Mouse (Mus musculus): ENCODE results near the gene Aqp8. TPM values are rescaled to one million over a fixed set of nuclear protein-coding genes. Genes with fewer than 3 reads are reported as not detected.

The Aqp8 gene
- polyA plus RNA-seq, 1 experiment = not detected

DNA sequence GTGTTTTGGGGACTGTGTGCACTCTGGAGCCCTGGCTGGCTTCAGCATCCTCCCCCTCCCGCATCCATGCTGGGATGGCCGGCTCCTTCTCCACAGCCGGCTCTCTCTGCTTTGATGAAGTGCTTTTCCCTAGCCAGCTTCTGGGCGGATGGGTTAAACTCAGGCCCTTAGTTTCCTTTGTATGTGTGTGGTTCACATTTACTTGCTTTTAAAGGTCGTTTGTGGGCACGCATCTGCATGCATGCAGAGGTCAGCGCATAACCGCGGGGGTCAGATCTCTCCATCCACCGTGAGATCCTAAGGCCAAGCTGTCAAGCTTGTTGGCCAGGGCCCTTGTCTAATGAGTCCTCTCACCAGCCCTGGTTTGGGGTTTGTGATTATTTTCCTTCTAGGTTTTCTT is 12.4 kb upstream of the Aqp8 start:
- DNase-seq (ENCODE audit: low read depth) = no peak

DNA sequence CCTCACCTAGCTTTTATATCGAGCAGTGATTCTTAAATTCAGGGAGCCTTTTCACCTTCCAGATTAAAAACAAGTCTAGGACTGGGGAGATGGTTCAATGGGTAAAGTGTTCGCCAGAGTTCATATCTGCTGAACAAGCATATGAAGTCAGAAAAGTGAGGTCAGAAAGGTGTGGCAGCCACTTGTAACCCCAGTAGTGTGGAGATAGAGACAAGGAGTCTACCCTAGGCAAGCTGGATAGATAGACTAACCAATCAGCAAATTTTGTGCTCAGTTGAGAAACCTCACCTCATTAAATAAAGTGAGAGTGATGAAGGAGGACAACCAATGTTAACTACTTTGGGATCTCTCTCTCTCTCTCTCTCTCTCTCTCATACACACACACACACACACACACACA is 11.6 kb upstream of the Aqp8 start:
- DNase-seq (ENCODE audit: low read depth) = no peak
- TF ChIP-seq POLR2A (IDR thresholded peaks at IDR 0.05; ENCODE audit: borderline replicate concordance, extremely low read depth, insufficient read depth, insufficient read length, poor library complexity, severe bottlenecking) (no peak), CTCF (IDR thresholded peaks at IDR 0.05; ENCODE audit: borderline replicate concordance, extremely low read depth, insufficient read depth, insufficient read length) (no peak)

More for the DNA sequence above, 12.4 kb upstream of the Aqp8 start:
- TF ChIP-seq POLR2A (IDR thresholded peaks at IDR 0.05; ENCODE audit: borderline replicate concordance, extremely low read depth, insufficient read depth, insufficient read length, poor library complexity, severe bottlenecking) (no peak), CTCF (IDR thresholded peaks at IDR 0.05; ENCODE audit: borderline replicate concordance, extremely low read depth, insufficient read depth, insufficient read length) (no peak)

DNA sequence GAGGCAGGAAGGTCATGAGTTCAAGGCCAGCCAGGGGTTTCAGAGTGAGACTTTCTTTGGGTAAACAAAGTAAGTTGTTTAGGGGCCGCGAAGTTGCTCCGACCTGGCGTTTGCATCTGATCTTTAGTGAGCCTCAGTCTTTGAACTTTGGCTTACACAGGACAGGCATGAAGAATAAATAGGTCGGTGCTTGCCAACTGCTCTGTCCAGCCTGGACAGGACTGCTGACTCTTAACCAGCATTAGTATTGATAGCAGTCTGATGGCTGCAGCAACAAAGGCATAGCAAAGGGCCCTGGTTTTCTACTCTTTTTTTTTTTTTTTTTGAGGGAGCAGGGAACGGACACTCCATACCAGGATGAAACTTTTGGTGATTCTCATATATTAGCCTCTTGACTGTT is 9.5 kb upstream of the Aqp8 start:
- TF ChIP-seq POLR2A (IDR thresholded peaks at IDR 0.05; ENCODE audit: borderline replicate concordance, extremely low read depth, insufficient read depth, insufficient read length, poor library complexity, severe bottlenecking) = no peak
- no peak for TF ChIP-seq CTCF (IDR thresholded peaks at IDR 0.05; ENCODE audit: borderline replicate concordance, extremely low read depth, insufficient read depth, insufficient read length)
- no peak for DNase-seq (ENCODE audit: low read depth)

DNA sequence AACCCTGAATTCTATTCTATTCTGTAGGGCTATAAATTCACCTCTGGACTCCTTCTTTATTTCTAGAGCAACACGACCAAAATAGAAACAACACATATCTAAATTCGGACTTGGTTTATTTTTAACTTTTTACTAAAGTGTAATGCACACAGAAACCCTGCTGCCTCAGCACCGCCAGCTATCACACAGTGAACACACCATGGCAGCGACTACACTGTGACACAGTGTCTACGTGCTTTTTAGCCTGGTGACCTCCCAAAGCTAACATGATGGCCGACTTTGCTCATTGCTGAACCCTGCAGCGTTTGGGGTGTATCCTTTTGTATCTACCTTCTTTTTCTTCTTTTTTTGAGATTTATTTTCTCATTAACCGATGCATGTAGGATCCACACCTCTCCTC is 9.0 kb upstream of the Aqp8 start:
- TF ChIP-seq CTCF (IDR thresholded peaks at IDR 0.05; ENCODE audit: borderline replicate concordance, extremely low read depth, insufficient read depth, insufficient read length) (no peak), POLR2A (IDR thresholded peaks at IDR 0.05; ENCODE audit: borderline replicate concordance, extremely low read depth, insufficient read depth, insufficient read length, poor library complexity, severe bottlenecking) (no peak)
- no peak for DNase-seq (ENCODE audit: low read depth)

DNA sequence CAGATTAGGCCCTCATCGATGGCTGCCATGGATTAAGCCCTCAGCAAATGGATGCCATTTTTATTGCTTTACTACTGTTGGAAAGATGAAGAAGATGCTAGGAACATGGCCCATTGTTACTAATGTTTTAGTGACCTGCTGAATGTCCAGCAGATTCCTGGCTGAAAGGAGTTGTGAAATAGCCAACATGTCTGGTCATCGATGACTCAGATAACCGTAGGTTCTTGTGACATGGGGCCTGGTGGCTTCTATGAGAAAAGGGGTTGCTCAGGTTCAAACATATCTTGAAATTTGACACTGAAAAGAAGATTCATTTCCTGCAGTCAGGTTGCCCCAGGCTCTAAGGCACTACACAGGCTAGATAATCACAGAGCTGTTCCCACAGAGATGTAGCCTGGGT is 7.0 kb upstream of the Aqp8 start:
- TF ChIP-seq POLR2A (IDR thresholded peaks at IDR 0.05; ENCODE audit: borderline replicate concordance, extremely low read depth, insufficient read depth, insufficient read length, poor library complexity, severe bottlenecking) (no peak), CTCF (IDR thresholded peaks at IDR 0.05; ENCODE audit: borderline replicate concordance, extremely low read depth, insufficient read depth, insufficient read length) (no peak)
- DNase-seq (ENCODE audit: low read depth) = no peak

DNA sequence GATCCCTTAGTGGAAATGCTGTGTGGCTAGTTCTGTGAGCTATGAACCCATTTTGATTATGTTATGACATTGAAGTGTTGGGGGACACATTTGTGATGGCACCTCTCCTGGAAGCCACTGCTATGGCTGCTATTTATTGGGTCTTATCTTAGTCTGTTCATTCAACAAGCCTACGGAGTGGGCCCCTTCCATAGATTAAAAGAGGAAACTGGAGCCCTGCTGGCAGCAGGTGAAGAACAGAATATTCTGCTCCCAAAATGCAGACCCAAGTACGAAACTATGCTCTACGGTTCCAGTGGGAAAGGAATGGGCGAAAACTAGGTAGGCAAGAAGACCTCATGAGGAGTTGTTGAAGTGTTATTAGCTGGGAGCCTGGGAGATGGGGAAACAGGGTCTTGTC is 3.8 kb upstream of the Aqp8 start:
- TF ChIP-seq POLR2A (IDR thresholded peaks at IDR 0.05; ENCODE audit: borderline replicate concordance, extremely low read depth, insufficient read depth, insufficient read length, poor library complexity, severe bottlenecking) (no peak), CTCF (IDR thresholded peaks at IDR 0.05; ENCODE audit: borderline replicate concordance, extremely low read depth, insufficient read depth, insufficient read length) (no peak)
- no peak for DNase-seq (ENCODE audit: low read depth)

DNA sequence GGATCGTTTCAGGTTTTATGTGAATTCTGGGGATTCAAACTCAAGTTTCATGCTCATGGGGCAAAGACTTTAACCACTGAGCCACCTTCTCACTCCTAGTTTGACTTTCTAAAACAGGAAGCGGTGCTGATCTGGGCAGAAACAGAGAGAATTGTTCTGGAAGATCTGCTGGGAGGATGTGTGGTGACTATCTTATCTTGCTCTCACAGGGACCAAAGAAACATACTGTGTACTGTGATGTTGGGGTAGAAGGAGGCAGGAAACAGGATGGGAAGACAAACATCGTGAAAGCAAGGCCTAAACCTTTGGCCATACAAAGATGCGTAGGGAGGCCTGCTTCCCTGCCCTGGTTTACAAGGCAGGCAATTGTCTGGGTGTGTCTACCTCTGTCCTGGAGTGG is 2.8 kb upstream of the Aqp8 start:
- TF ChIP-seq CTCF (IDR thresholded peaks at IDR 0.05; ENCODE audit: borderline replicate concordance, extremely low read depth, insufficient read depth, insufficient read length) (no peak), POLR2A (IDR thresholded peaks at IDR 0.05; ENCODE audit: borderline replicate concordance, extremely low read depth, insufficient read depth, insufficient read length, poor library complexity, severe bottlenecking) (no peak)
- DNase-seq (ENCODE audit: low read depth) = no peak

DNA sequence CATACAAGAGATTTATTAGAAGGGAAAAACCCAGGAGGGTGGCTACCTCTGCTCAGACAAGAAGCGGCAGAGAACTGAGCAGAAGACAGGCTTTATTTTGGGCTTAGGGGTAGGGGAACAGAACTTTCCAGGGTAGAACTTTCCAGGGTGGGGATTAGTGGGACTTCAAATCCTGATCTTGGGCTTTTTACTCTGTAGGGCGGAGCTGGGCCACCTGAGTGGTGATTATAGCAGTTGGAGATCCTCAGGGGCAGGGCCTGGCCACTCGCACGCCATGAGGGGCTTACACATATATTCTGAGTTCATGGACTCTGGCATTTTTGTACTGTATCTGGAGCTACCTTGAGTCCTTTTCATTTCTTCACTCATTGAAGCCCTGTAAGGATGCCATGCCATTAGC is 775 bp upstream of the Aqp8 start:
- TF ChIP-seq POLR2A (IDR thresholded peaks at IDR 0.05; ENCODE audit: borderline replicate concordance, extremely low read depth, insufficient read depth, insufficient read length, poor library complexity, severe bottlenecking) (no peak), CTCF (IDR thresholded peaks at IDR 0.05; ENCODE audit: borderline replicate concordance, extremely low read depth, insufficient read depth, insufficient read length) (no peak)
- DNase-seq (ENCODE audit: low read depth) = no peak

DNA sequence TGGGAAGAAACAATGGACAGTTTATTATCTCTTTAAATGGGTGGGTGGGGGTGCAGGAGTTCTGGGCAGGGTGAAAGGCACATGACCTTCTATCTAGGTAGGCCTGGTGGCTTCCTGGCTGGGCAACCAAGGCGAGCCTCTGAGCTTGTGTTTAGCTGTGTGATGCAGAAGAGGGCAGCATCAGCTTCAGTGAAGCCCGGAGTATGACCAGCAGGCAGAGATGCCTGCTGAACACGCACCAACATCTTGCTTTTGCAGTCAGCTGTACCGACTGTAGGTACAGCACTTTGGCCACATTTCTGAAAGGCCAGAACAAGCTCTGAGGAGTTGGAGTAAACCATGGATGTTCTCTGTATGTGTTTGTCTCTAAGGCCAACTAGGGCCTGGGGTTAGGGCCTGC is 1.5 kb downstream of the Aqp8 start:
- DNase-seq (ENCODE audit: low read depth) = no peak
- TF ChIP-seq POLR2A (IDR thresholded peaks at IDR 0.05; ENCODE audit: borderline replicate concordance, extremely low read depth, insufficient read depth, insufficient read length, poor library complexity, severe bottlenecking) = no peak
- no peak for TF ChIP-seq CTCF (IDR thresholded peaks at IDR 0.05; ENCODE audit: borderline replicate concordance, extremely low read depth, insufficient read depth, insufficient read length)

DNA sequence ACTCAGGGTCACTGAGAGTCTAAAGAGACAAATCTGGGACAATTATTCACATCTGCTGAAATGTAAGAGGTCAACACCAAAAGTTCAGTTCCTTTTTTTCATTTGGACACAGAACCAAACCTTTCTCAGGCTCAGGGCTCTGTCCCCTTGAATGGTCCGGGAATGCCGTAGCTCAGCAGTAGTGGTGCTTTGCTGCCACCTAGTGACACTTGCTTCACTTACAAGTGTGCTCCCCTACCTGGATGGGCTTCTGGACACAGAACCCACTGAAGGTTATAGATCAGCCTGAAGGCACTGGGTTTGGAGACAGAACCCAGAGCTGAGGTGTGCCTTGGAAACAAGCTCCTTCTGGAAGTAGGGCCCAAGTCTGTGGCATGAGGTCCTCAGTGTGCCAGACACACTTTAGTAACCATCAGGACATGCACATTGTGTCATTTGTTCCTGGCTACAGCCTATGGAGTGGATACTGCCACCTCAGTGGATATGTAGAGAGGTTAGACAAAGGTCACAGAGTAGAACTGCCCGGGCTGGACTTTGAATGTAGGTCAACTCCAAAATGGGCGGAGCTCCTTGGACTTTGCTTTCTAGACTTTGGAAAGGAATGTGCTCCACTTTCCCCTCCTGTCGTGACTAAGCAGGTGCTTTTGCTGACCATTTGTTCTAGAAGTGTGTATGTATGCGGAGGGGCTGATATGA is 3.7 kb downstream of the Aqp8 start:
- TF ChIP-seq CTCF (IDR thresholded peaks at IDR 0.05; ENCODE audit: borderline replicate concordance, extremely low read depth, insufficient read depth, insufficient read length) (peak; percentile 97), POLR2A (IDR thresholded peaks at IDR 0.05; ENCODE audit: borderline replicate concordance, extremely low read depth, insufficient read depth, insufficient read length, poor library complexity, severe bottlenecking) (no peak)
- peak; percentile 86 for DNase-seq (ENCODE audit: low read depth)

DNA sequence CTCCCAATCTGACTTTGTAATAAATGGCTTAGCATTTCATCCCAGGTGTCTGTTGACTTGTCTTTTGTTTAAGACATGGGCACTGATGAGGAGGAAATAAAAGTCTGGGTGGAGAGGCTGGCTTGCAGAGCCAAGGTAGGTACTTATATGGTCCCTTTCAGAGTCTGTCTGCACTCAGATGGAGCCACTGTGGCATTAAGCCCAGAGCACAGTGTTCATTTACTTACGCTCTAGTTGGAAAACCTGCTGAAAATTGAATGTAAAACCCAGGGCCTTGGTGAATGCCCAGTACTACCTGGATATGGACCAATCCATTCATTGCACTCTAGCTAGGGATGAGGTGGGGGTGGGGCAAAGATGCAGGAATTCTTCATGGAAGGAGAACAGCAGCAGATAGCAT is 5.9 kb downstream of the Aqp8 start:
- no peak for DNase-seq (ENCODE audit: low read depth)
- no peak for TF ChIP-seq POLR2A (IDR thresholded peaks at IDR 0.05; ENCODE audit: borderline replicate concordance, extremely low read depth, insufficient read depth, insufficient read length, poor library complexity, severe bottlenecking)
- TF ChIP-seq CTCF (IDR thresholded peaks at IDR 0.05; ENCODE audit: borderline replicate concordance, extremely low read depth, insufficient read depth, insufficient read length) = no peak

DNA sequence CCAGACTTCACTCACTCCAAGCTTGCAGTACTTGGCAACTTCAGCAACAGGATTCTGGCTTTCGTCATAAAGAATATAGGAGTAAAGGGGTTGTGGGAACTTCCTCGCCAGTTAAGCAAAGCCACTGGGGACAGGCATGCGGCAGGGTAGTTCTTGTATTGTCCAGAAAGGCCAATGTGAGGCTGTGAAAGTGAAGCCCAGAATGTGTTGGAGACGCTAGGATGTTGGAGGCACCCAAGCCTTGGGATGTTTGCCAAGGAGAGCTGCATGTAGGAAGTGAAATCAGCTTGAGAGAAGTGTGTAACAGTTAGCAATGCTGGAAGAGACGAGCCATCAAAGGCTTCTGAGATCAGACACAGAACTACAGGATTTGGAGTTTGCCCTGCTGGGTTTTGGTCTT is 25.6 kb downstream of the Aqp8 start:
- TF ChIP-seq POLR2A (IDR thresholded peaks at IDR 0.05; ENCODE audit: borderline replicate concordance, extremely low read depth, insufficient read depth, insufficient read length, poor library complexity, severe bottlenecking) (no peak), CTCF (IDR thresholded peaks at IDR 0.05; ENCODE audit: borderline replicate concordance, extremely low read depth, insufficient read depth, insufficient read length) (no peak)
- DNase-seq (ENCODE audit: low read depth) = peak; percentile 21

Data from brain, embryonic 14.5 days (tissue).